Mouse (Mus musculus) heart, embryonic 15.5 days (tissue): ENCODE measurements around the gene Arrdc1. TPM values are rescaled to one million over a fixed set of nuclear protein-coding genes. Genes with fewer than 3 reads are reported as not detected.

Experiments
- ATAC-seq: fragments of 200-750 bp; cut with Nextera tagmentation; replicated peaks from 2 replicates; pipeline ENCODE4 v1.8.0; 2017; ENCODE audit warnings: low read depth, moderate TSS enrichment; ENCODE audit not compliant: insufficient number of reproducible peaks, insufficient read depth, low FRiP score
- H3K27ac ChIP-seq: fragments of 300-500 bp; sonication (generic); 2 replicates; pipeline ENCODE4 v1.5.1; 2015; ENCODE audit warnings: mild to moderate bottlenecking, inconsistent platforms
- H3K27me3 ChIP-seq: fragments of 300-500 bp; sonication (generic); 2 replicates; pipeline ENCODE4 v1.6.1; 2015; ENCODE audit warnings: inconsistent platforms
- H3K36me3 ChIP-seq: fragments of 300-500 bp; sonication (generic); 2 replicates; pipeline ENCODE4 v1.6.1; 2015; ENCODE audit warnings: mild to moderate bottlenecking, inconsistent platforms
- H3K4me1 ChIP-seq: fragments of 300-500 bp; sonication (generic); replicated peaks from 2 replicates; pipeline ENCODE4 v1.6.1; 2015; ENCODE audit warnings: inconsistent platforms
- H3K4me2 ChIP-seq: fragments of 300-500 bp; sonication (generic); 2 replicates; pipeline ENCODE4 v1.6.1; 2015; ENCODE audit warnings: inconsistent platforms, mild to moderate bottlenecking, moderate library complexity
- H3K4me3 ChIP-seq: fragments of 300-500 bp; sonication (generic); 2 replicates; pipeline ENCODE4 v1.5.1; 2015; ENCODE audit warnings: mild to moderate bottlenecking, inconsistent platforms
- H3K9ac ChIP-seq: fragments of 300-500 bp; sonication (generic); 2 replicates; pipeline ENCODE4 v1.6.1; 2015; ENCODE audit warnings: mild to moderate bottlenecking, inconsistent platforms
- H3K9me3 ChIP-seq: fragments of 300-500 bp; sonication (generic); replicated peaks from 2 replicates; pipeline ENCODE4 v1.6.1; 2016; ENCODE audit warnings: inconsistent platforms
- WGBS: fragments of 180-500 bp; shearing (Covaris S2); methylation state at CpG from one replicate; pipeline ENCODE4 v1.1.7; 2015; ENCODE audit warnings: mixed read lengths; 5-methylcytosine and 5-hydroxymethylcytosine counted together
- polyA plus RNA-seq: library from polyadenylated mRNA; unstranded; fragments of >200 nt; fragmentation: Nextera tagmentation; extraction: Ambion mirVana; gene quantifications from 2 replicates; pipeline ENCODE4 v1.2.1, GENCODE M21; 2015

Gene Arrdc1
- polyA plus RNA-seq, 1 experiment from 2014 or later, result 17.6 TPM

DNA sequence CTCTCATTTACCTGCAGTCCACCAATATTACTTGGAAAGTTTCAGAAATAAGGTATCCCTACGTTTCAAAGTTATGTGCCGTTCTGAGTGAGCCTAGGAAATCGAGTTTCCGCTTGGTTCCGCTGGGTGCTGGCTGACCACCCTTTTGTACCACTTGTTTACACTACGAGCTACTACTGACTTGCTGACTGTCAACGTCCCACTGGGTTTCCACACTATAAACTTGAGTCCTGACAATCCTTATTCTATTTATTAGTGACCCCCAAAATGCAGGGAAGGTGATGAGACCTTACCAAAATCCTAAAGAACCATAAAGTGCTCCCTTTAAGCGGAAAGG lies 15.2 kb downstream of the Arrdc1 start:
- Histone ChIP-seq H3K9me3 (no peaks in the 10 kb centered on the region), H3K36me3 (no peaks in the 10 kb centered on the region), H3K27ac (peak overlapping the region; percentile 93), H3K27me3 (no peaks in the 10 kb centered on the region), H3K4me2 (peak overlapping the region; percentile 62), H3K4me3 (peak overlapping the region; percentile 77), H3K4me1 (peaks cover 9% of the 10 kb centered on the region), H3K9ac (peak overlapping the region; percentile 67)
- ATAC-seq, result peak; percentile 6; the same call in 1 of the 2 replicates
- WGBS, result 9% methylated on average over 8 of the region's 8 CpGs

DNA sequence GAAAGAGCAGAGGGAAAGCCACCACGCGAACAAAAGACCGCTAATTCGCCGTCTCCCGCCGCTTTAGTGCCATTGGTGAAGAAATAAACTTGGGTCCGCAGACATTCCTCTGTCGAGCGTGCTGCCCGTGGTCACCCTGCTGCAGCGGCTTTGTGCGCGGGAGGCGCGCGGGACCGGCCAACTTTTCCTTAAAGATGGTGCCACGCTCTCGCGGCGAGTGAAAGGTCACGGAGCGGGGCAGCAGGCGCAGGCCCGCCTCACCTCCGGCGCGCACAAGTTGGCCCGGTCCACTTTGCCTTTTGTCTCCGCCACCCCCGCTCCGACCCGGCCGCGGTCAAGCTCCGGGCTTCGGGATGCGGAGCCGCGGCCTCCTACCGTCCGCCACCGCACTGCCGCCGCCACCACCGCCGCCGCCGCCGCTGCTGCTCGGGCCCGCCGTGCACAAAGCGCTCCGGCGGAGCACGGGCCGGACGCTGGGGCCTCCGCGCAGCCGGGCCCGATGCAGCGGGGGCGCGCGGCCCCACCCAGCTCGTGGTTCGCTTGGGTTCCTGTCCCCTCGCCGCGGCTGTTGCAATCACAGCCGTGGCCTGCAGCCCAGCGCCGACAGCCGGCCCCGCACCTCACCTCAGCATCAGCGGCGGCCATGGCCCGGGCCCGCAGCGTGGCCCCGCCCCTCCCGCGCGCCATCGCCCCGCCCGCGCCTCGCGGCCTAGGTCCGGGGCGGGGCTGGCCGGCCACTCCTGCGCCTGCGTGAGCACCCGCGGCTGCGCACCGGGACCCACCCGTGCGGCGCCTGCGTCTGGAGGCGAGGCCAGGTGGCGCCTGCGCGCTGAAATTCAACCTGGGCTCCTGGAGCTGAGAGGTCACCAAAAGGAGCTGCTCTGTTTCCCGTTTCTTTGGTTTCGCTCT lies 15.9 kb downstream of the Arrdc1 start, which contains the start of gene Ehmt1:
Gene Ehmt1, minus strand, starts transcription at position 685 of the 909 bp plus-strand sequence.
- H3K4me3 ChIP-seq, result peak within 1 kb of the TSS; percentile 77
- under 1% methylated on average over 111 of the region's 112 CpGs for WGBS
- ATAC-seq, result peak; percentile 99

GRCm38 (mm10) chr2:24914762-24915161 lies 20.3 kb downstream of the Arrdc1 start:
- 73% methylated on average over 3 of the region's 3 CpGs for WGBS
- peaks cover 9% of the 10 kb centered on the region for H3K4me1 ChIP-seq
- H3K4me3 ChIP-seq, result no peak overlapping the region
- no peaks in the 10 kb centered on the region for H3K27me3 ChIP-seq
- no peak overlapping the region for H3K4me2 ChIP-seq
- no peaks in the 10 kb centered on the region for H3K9me3 ChIP-seq
- H3K36me3 ChIP-seq, result no peaks in the 10 kb centered on the region
- H3K27ac ChIP-seq, result no peak overlapping the region
- no peak for ATAC-seq
- H3K9ac ChIP-seq, result no peak overlapping the region

More for the DNA sequence above, 15.9 kb downstream of the Arrdc1 start, which contains the start of gene Ehmt1:
- Histone ChIP-seq H3K27me3 (no peaks in the 10 kb centered on the region), H3K27ac (peak within 1 kb of the TSS; percentile 93), H3K4me1 (peaks cover 9% of the 10 kb centered on the region), H3K36me3 (no peaks in the 10 kb centered on the region), H3K9ac (peak within 1 kb of the TSS; percentile 93), H3K9me3 (no peaks in the 10 kb centered on the region), H3K4me2 (peak within 1 kb of the TSS; percentile 62)

DNA sequence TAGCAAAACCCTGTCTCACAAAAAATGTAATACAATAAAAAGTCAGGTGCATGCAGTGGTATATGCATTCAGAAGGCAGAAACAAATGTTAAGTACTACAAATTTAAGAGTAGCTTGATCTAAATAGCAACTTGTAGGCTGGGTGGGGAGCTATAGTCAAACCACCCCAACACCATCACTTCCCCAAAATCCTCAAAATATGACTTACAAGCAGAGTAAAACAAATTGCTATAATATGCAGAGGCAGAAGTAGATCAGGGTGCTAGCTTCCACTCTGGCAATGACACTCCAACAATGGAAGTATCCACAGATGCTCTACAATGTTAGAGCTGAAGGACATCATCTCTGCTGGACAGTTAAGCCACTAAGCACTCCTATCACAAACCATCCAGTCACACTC lies 22.5 kb downstream of the Arrdc1 start:
- Histone ChIP-seq H3K9me3 (no peaks in the 10 kb centered on the region), H3K4me1 (peaks cover 2% of the 10 kb centered on the region), H3K27ac (no peak overlapping the region), H3K27me3 (no peaks in the 10 kb centered on the region), H3K4me2 (no peak overlapping the region), H3K36me3 (no peaks in the 10 kb centered on the region), H3K9ac (no peak overlapping the region), H3K4me3 (no peak overlapping the region)
- no peak for ATAC-seq

DNA sequence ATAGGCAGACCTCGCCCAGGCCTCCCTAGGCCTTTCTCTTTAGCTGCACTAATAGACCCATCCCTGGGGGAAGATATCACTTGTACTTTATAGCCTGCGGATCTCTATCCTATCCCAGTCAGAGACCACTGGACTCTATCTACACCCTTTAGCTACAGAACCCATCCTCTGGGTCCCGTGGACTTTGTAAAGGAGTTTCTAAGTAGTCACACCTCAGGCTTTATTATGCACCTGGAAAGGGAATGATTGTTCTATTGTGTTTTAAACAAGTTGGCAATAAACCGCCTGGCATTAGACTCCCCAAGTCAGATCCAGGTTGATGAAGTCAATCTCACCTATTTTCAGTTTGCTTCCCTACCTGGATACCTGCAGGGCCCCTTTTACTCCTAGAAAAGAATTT lies 22.9 kb downstream of the Arrdc1 start:
- Histone ChIP-seq H3K27ac (no peak overlapping the region), H3K4me3 (no peak overlapping the region), H3K36me3 (no peaks in the 10 kb centered on the region), H3K9ac (no peak overlapping the region), H3K9me3 (no peaks in the 10 kb centered on the region), H3K4me1 (no peaks in the 10 kb centered on the region), H3K27me3 (no peaks in the 10 kb centered on the region), H3K4me2 (no peak overlapping the region)
- no peak for ATAC-seq
- 91% methylated on average over 4 of the region's 4 CpGs for WGBS

GRCm38 (mm10) chr2:24910481-24910880 lies 24.6 kb downstream of the Arrdc1 start:
- Histone ChIP-seq H3K4me2 (no peak overlapping the region), H3K27me3 (no peaks in the 10 kb centered on the region), H3K4me1 (peaks cover 12% of the 10 kb centered on the region), H3K9me3 (no peaks in the 10 kb centered on the region), H3K4me3 (no peak overlapping the region), H3K36me3 (no peaks in the 10 kb centered on the region), H3K27ac (no peak overlapping the region), H3K9ac (no peak overlapping the region)
- 88% methylated on average over 4 of the region's 4 CpGs for WGBS
- no peak for ATAC-seq

- H3K9ac ChIP-seq, result no peak overlapping the region
- no peak for ATAC-seq
- peak overlapping the region; percentile 41 for H3K27ac ChIP-seq
- peaks cover 39% of the 10 kb centered on the region for H3K4me1 ChIP-seq
- H3K4me3 ChIP-seq, result no peak overlapping the region
- H3K36me3 ChIP-seq, result no peaks in the 10 kb centered on the region
- WGBS, result 36% methylated on average over 2 of the region's 2 CpGs
- H3K27me3 ChIP-seq, result no peaks in the 10 kb centered on the region
- H3K4me2 ChIP-seq, result no peak overlapping the region
- no peaks in the 10 kb centered on the region for H3K9me3 ChIP-seq
Measured at GRCm38 (mm10) chr2:24905653-24906155, 29.3 kb downstream of the Arrdc1 start.

- no peak overlapping the region; the same call in 1 of the 2 replicates for H3K27ac ChIP-seq
- no peak overlapping the region for H3K9ac ChIP-seq
- H3K27me3 ChIP-seq, result no peaks in the 10 kb centered on the region
- ATAC-seq, result no peak
- 81% methylated on average over 11 of the region's 11 CpGs for WGBS
- peaks cover 39% of the 10 kb centered on the region for H3K4me1 ChIP-seq
- H3K4me2 ChIP-seq, result no peak overlapping the region
- H3K4me3 ChIP-seq, result no peak overlapping the region
- H3K9me3 ChIP-seq, result no peaks in the 10 kb centered on the region
- no peaks in the 10 kb centered on the region for H3K36me3 ChIP-seq
Measured at GRCm38 (mm10) chr2:24904823-24905652, 30.0 kb downstream of the Arrdc1 start.

DNA sequence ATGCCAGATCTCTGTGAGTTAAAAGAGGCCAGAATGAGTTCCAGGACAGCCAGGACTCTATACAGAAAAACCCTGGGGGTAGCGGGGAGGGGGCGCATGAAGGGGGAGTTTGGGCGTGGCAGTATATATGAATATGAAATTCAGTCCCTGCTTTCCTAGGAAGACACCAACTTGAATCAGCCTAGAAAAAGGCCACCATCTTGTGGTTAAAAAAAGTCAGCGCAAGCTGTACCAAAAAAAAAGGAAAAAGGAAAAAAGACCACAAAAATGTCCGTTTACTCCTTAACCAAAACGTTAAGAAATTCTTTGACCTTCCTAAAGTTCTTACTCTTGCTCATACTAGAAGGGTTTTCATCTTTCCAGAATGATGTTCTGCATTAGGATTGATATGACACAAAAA lies 32.1 kb downstream of the Arrdc1 start:
- Histone ChIP-seq H3K27me3 (no peaks in the 10 kb centered on the region), H3K9me3 (no peaks in the 10 kb centered on the region), H3K4me1 (peaks cover 39% of the 10 kb centered on the region), H3K36me3 (no peaks in the 10 kb centered on the region; the same call in 1 of the 2 replicates), H3K4me2 (no peak overlapping the region), H3K27ac (no peak overlapping the region), H3K9ac (no peak overlapping the region), H3K4me3 (no peak overlapping the region)
- ATAC-seq, result no peak
- 83% methylated on average over 6 of the region's 6 CpGs for WGBS

DNA sequence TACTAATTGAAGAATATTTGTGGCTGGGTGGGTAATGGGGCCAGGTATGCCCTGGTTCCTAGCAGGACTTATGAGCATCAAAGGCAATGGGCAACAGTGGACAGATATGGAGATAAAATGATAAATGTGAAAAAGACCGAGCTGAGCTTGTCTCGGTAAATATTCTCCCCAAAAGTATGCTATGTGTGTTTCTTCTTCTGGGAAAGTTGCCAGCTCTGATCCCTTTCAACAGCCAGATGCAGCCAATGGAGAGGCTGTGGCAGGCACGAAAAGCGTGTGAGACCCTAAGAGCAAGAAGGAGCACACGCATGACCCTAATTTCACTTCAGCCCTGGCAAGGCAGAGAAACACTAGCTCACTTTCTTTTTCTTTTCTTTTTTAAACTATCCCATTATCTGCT lies 34.0 kb downstream of the Arrdc1 start:
- Histone ChIP-seq H3K4me2 (peak overlapping the region; percentile 10; the same call in 1 of the 2 replicates), H3K27ac (no peak overlapping the region), H3K36me3 (no peaks in the 10 kb centered on the region; the same call in 1 of the 2 replicates), H3K4me1 (peaks cover 33% of the 10 kb centered on the region), H3K9ac (no peak overlapping the region), H3K27me3 (no peaks in the 10 kb centered on the region), H3K4me3 (no peak overlapping the region), H3K9me3 (no peaks in the 10 kb centered on the region)
- ATAC-seq, result no peak
- WGBS, result 31% methylated on average over 5 of the region's 5 CpGs

DNA sequence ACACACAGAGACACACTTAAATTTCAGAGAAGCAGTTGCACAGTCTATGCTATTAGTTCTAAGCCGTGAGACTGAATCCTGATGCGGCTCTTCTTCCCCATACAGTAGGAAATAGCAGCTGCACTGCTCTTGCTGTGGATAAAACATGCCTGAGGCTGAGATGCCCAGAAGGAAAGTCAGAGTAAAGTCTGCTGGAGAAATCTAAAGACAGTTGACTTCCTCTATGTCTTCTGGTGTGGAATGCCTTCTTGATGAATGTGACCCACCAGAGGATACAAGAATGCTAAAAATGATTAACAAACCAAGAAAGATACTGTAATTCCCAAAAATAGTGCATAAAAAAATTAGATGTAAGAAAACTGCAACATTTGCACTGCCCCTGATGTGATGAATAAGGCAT lies 35.8 kb downstream of the Arrdc1 start:
- Histone ChIP-seq H3K4me2 (no peak overlapping the region), H3K9me3 (no peaks in the 10 kb centered on the region), H3K27ac (no peak overlapping the region), H3K36me3 (no peaks in the 10 kb centered on the region; the same call in 1 of the 2 replicates), H3K4me3 (no peak overlapping the region), H3K27me3 (no peaks in the 10 kb centered on the region), H3K9ac (no peak overlapping the region), H3K4me1 (peaks cover 21% of the 10 kb centered on the region)
- 84% methylated on average over 2 of the region's 2 CpGs for WGBS
- ATAC-seq, result no peak
